Mouse (Mus musculus) lung, embryonic 14.5 days (tissue): Measurements from ENCODE around the gene Tnf. TPM values are rescaled to one million over a fixed set of nuclear protein-coding genes. Genes with fewer than 3 reads are reported as not detected.
A peak's percentile ranks its signal among the peaks of the same experiment; 100 is the strongest.

Experiments used
- ATAC-seq: fragments of 200-750 bp; cut with Nextera tagmentation; 2 replicates; pipeline ENCODE4 v1.8.0; 2017; ENCODE audit warnings: mild to moderate bottlenecking, moderate TSS enrichment, moderate library complexity; ENCODE audit not compliant: insufficient read depth
- DNase-seq: peaks from one replicate; pipeline ENCODE4 v3.0.0-alpha.2; 2015
- H3K27ac ChIP-seq: fragments of 300-500 bp; sonication (generic); 2 replicates; pipeline ENCODE4 v1.5.1; 2014; ENCODE audit warnings: low read depth, mild to moderate bottlenecking, moderate library complexity
- H3K27me3 ChIP-seq: fragments of 300-500 bp; sonication (generic); 2 replicates; pipeline ENCODE4 v1.6.1; 2014; ENCODE audit warnings: low read length, control low read depth; ENCODE audit not compliant: insufficient read depth
- H3K36me3 ChIP-seq: fragments of 300-500 bp; sonication (generic); 2 replicates; pipeline ENCODE4 v1.6.1; 2014; ENCODE audit warnings: control low read depth; ENCODE audit not compliant: insufficient read depth
- H3K4me1 ChIP-seq: fragments of 300-500 bp; sonication (generic); 2 replicates; pipeline ENCODE4 v1.6.1; 2014; ENCODE audit warnings: antibody characterized with exemption, control low read depth; ENCODE audit not compliant: insufficient read depth
- H3K4me2 ChIP-seq: fragments of 300-500 bp; sonication (generic); 2 replicates; pipeline ENCODE4 v1.6.1; 2014; ENCODE audit warnings: mild to moderate bottlenecking
- H3K4me3 ChIP-seq: fragments of 300-500 bp; sonication (generic); 2 replicates; pipeline ENCODE4 v1.5.1; 2014; ENCODE audit warnings: low read depth, low read length
- H3K9ac ChIP-seq: fragments of 300-500 bp; sonication (generic); 2 replicates; pipeline ENCODE4 v1.6.1; 2014
- H3K9me3 ChIP-seq: fragments of 300-500 bp; sonication (generic); 2 replicates; pipeline ENCODE4 v1.6.1; 2016; ENCODE audit warnings: low read depth, low read length, control low read depth
- CTCF ChIP-seq: IDR thresholded peaks from 2 replicates; pipeline ENCODE4 v1.5.1; 2016; ENCODE audit warnings: antibody characterized with exemption, low read depth
- WGBS: fragments of 180-500 bp; shearing (Covaris S2); extraction: QIAGEN DNeasy Blood & Tissue Kit; methylation state at CpG from one replicate; pipeline ENCODE4 v1.1.7; 2014; 5-methylcytosine and 5-hydroxymethylcytosine counted together
- polyA plus RNA-seq: library from polyadenylated mRNA; unstranded; fragments of >200 nt; fragmentation: Nextera tagmentation; extraction: Ambion mirVana; gene quantifications from 2 replicates; pipeline ENCODE4 v1.2.1, GENCODE M21; 2014

The Tnf gene
- polyA plus RNA-seq, 1 experiment from 2014 or later: 0.21 TPM

DNA sequence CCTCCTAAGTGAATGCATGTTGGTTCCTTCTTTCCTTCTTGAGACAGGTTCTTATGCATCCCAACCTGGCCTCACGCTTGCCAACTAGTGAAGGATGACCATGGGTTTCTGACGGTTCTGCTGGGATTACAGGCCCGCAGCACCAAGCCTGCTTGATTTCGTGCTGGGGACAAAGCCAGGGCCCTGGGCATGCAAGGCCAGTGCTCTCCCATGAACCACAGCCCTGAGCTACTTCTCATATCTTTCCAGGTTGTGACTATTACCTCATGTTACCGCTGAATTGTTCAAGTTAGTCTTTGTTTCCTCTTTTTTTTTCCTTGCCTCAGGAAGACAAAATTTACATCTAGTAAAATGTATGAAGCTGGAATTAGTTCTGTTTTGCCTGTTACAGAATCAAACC lies 8.9 kb downstream of the Tnf start:
- Histone ChIP-seq H3K4me1 (no peaks in the 10 kb centered on the region; the same call in none of the 2 replicates), H3K27ac (no peak overlapping the region), H3K36me3 (no peaks in the 10 kb centered on the region), H3K4me2 (no peak overlapping the region), H3K9me3 (no peaks in the 10 kb centered on the region), H3K27me3 (peaks cover 30% of the 10 kb centered on the region), H3K4me3 (no peak overlapping the region), H3K9ac (no peak overlapping the region)
- DNase-seq: no peak
- WGBS: 82% methylated on average over 5 of the region's 5 CpGs
- no peak for TF ChIP-seq CTCF
- ATAC-seq: no peak

DNA sequence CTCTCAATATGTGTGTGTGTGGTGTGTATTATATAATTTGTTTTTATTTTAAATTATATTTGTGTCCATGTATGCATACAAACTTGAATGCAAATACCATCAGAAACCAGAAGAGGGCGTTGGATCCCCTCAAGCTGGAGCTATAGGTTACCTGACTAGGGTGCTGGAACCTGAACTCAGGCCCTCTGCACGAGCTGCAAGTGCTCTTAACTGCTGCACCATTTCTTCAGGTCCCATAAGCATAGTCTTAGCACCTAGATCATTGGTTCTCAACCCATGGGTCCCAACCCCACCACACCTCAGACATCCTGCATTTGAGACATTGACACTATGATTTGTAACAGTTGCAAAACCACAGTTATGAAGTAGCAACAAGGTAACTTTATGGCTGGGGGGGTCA lies 10.1 kb downstream of the Tnf start:
- no peak for ATAC-seq
- DNase-seq: no peak
- H3K9me3 ChIP-seq: no peaks in the 10 kb centered on the region
- H3K4me3 ChIP-seq: no peak overlapping the region
- H3K27me3 ChIP-seq: peaks cover 24% of the 10 kb centered on the region
- H3K27ac ChIP-seq: no peak overlapping the region
- no peak overlapping the region for H3K9ac ChIP-seq
- WGBS: 50% methylated on average over 2 of the region's 2 CpGs
- H3K4me1 ChIP-seq: no peaks in the 10 kb centered on the region; the same call in none of the 2 replicates
- H3K4me2 ChIP-seq: no peak overlapping the region
- peak; percentile 23; the same call in 1 of the 2 replicates for TF ChIP-seq CTCF
- H3K36me3 ChIP-seq: no peaks in the 10 kb centered on the region

DNA sequence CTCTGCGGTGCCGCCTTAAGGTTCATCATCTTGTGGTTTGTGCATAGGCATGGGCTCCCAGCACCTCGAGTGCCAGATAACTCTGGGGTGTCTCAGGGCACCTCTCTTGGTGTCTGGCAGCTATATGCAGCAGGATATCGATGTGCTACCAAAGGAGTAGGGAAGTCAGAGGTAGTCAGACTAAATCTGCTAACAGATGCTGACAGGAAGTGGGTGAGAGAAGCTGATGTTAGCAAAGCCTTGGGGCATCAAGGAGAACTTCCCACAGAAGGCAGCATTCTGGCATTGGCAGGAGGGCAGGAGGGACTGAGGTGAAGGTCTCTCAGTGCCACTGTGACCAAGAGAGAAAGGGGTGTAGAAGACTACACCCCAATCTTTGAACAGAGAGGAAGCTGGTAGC lies 11.7 kb downstream of the Tnf start:
- ATAC-seq (no peak), DNase-seq (no peak)
- H3K4me2 ChIP-seq: no peak overlapping the region
- no peak overlapping the region for H3K4me3 ChIP-seq
- no peaks in the 10 kb centered on the region for H3K9me3 ChIP-seq
- H3K9ac ChIP-seq: no peak overlapping the region
- peaks cover 3% of the 10 kb centered on the region; the same call in 1 of the 2 replicates for H3K4me1 ChIP-seq
- H3K27me3 ChIP-seq: peaks cover 8% of the 10 kb centered on the region
- no peaks in the 10 kb centered on the region for H3K36me3 ChIP-seq
- no peak for TF ChIP-seq CTCF
- WGBS: 62% methylated on average over 4 of the region's 4 CpGs
- no peak overlapping the region for H3K27ac ChIP-seq

DNA sequence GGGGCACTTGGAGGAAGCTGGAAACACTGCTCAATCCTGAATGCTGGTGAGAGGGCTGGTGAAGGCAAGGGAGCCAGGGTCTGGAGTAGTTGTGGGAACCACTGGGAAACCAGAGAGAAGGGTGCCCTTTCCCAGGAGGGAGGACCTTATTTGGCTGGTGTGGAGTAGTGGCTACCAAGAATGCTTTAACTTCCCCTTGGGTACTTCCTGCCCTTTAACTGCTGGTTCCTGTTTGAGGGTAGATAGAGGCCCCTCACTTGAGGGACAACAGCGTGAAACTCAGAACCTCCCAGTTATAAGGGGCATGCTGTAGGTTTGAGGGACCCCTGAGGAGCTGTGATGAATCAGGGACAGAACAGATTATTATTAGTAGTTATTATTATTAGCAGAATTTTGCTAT lies 12.6 kb downstream of the Tnf start:
- no peak for TF ChIP-seq CTCF
- 46% methylated on average over 1 of the region's 1 CpGs for WGBS
- DNase-seq (no peak), ATAC-seq (no peak)
- H3K36me3 ChIP-seq: no peaks in the 10 kb centered on the region
- no peaks in the 10 kb centered on the region for H3K27me3 ChIP-seq
- no peak overlapping the region for H3K27ac ChIP-seq
- H3K4me1 ChIP-seq: peaks cover 3% of the 10 kb centered on the region; the same call in 1 of the 2 replicates
- H3K4me2 ChIP-seq: no peak overlapping the region
- no peaks in the 10 kb centered on the region for H3K9me3 ChIP-seq
- no peak overlapping the region for H3K9ac ChIP-seq
- H3K4me3 ChIP-seq: no peak overlapping the region

DNA sequence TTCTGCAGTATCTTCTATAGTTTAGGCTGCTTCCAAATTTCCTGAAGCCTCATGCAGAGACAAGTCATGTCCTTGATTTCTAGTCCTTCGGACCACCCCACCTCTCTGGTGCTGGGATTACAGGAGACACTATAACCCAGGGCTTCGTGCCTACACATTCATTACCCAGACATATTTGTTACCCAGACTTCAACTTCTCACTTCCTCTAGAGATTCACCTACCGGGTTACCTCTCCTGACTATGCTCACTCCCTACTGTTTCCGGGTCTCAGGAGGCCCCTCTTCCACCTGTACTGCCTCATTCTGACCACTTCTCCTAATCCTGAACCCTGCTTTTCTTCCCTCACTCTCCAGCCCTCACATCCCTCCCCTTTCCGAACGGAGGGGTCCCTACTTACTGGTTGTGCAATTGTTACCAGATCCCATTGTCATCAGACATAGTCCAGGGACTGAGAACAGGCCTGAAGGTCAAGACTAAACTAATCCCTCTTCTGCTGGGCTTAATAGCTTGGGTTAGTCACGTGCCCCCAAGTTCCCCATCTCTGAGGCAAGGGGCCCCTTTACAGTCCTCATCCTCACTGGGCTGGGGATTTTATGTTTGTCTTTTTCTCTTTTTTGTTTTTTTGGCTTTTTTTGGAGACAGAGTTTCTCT lies 13.7 kb downstream of the Tnf start, which contains the start of gene Lst1:
TSS of gene Lst1 (minus strand) at position 481 of the 652 bp plus-strand sequence.
- Histone ChIP-seq H3K9me3 (no peaks in the 10 kb centered on the region), H3K36me3 (no peaks in the 10 kb centered on the region), H3K4me2 (no peak within 1 kb of the TSS), H3K4me1 (peaks cover 3% of the 10 kb centered on the region; the same call in 1 of the 2 replicates), H3K27ac (no peak within 1 kb of the TSS), H3K27me3 (no peaks in the 10 kb centered on the region), H3K4me3 (no peak within 1 kb of the TSS), H3K9ac (no peak within 1 kb of the TSS)
- WGBS: 67% methylated on average over 7 of the region's 7 CpGs
- ATAC-seq: no peak
- TF ChIP-seq CTCF: no peak
- no peak for DNase-seq

DNA sequence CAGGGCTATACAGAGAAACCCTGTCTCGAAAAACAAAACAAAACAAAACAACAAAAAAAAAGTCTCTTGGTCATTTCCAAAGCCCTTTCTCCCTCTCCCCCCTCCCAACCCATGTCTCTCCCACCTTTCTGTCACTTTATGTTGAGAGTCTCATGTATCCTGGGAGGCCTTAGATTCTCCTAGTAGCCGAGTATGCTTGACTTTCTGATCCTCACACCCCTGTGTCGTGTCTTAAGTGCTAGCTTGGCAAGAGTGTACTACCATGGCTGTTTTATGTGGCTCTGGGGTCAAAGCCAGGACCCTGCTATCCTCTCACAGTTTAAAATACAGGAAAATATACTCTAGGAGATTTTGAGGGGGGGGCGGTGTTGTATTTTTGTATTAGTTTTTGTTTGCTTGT lies 14.5 kb downstream of the Tnf start:
- Histone ChIP-seq H3K27ac (no peak overlapping the region), H3K4me3 (no peak overlapping the region), H3K27me3 (no peaks in the 10 kb centered on the region), H3K36me3 (no peaks in the 10 kb centered on the region), H3K9me3 (no peaks in the 10 kb centered on the region), H3K4me1 (peaks cover 3% of the 10 kb centered on the region; the same call in 1 of the 2 replicates), H3K9ac (no peak overlapping the region), H3K4me2 (no peak overlapping the region)
- DNase-seq (no peak), ATAC-seq (no peak)
- no peak for TF ChIP-seq CTCF
- 53% methylated on average over 4 of the region's 4 CpGs for WGBS

DNA sequence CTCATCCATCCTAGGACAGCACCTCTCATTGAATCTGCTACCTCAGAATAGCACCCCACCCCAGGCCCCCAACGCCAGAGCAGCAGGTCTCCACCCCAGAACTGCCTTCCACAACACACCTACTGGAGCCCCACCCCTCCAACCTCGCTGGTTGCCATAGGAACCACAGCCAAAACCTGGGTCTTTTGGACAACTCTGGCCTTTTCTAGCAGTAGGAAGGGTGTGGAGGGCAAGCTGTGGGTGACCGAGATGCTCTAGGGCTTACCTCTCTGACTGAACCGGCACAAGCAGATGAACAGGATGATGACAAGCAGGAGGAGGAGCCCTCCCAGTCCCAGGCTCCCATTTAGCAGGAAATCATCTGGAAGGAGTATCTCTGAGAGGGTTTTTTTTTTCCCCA lies 15.1 kb downstream of the Tnf start:
- H3K4me3 ChIP-seq: peak overlapping the region; percentile 43
- TF ChIP-seq CTCF: no peak
- DNase-seq (peak; percentile 52), ATAC-seq (peak; percentile 68; the same call in 1 of the 2 replicates)
- H3K9me3 ChIP-seq: no peaks in the 10 kb centered on the region
- H3K4me1 ChIP-seq: peaks cover 3% of the 10 kb centered on the region; the same call in 1 of the 2 replicates
- H3K36me3 ChIP-seq: no peaks in the 10 kb centered on the region
- 2% methylated on average over 4 of the region's 4 CpGs for WGBS
- H3K27ac ChIP-seq: peak overlapping the region; percentile 10; the same call in 1 of the 2 replicates
- H3K9ac ChIP-seq: no peak overlapping the region
- no peaks in the 10 kb centered on the region for H3K27me3 ChIP-seq
- H3K4me2 ChIP-seq: peak overlapping the region; percentile 67
